Mouse (Mus musculus) lung, postnatal 14 days (tissue): ENCODE results near the gene Ptpn14.

Experiments used
- DNase-seq: peaks from one replicate; pipeline ENCODE4 v3.0.0; 2021

Ptpn14 gene

DNA sequence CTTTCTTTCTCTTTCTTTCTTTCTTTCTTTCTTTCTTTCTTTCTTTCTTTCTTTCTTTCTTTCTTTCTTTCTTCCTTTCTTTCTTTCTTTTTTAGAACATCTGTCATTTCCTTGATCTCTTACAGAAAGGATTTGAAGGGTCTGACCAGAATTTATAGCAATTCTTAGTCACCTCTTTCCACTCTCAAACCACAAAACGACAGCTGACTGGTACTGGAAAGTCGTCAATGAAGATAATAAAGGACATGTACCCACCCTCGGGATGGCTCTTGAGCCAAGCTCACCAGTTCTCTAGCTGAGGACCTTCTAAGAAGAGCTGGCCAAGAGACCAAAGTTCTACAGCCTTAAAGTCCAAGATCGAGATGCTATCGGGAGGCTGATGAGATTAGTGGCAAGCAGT is 9.5 kb upstream of the Ptpn14 start:
- DNase-seq: no peak

DNA sequence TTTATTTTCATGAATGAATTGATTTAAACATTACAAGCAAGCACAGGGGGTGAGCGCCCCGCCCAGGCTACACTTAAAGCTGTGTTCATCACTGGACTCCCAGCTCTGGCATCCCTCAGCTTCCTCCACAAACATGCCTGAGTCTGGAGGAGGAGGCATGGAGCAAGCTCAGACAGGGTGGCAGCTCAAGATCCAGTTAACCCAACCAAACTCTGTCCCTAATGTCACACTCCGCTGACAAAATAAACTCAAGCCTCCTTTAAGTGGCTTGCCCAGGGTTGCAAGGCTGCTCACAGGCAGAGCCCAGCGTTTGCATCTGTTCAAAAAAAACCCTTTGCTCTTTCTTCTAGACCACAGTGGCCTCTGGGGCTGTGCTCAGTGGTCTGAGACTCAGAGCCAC is 1.9 kb upstream of the Ptpn14 start:
- no peak for DNase-seq

DNA sequence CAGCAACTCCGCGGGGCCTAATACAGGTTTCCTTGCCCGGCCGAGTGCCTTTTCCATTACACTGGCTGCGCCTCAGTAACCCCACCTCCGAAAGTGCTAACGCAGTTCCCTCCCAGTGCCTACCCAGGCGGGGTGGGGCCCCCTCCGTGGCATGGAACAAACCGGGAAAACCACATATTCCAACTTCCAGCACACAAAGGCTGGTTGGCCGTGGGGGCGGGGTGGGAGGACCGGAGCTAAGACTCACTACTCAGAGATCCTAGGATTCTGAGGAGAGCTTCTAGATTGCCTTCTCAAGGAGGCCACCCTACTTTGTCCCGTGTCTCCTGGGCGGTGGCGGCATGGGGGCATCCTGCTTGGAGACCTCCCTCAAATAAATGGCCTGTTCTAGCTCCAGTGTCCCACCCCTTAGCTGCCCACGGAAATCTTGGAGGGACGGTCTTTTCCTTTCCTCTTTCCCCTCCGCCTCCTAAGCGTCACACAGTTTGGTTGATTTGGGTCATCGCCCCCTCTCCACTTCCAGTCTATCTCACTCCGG is 653 bp upstream of the Ptpn14 start:
- DNase-seq: peak; percentile 81

DNA sequence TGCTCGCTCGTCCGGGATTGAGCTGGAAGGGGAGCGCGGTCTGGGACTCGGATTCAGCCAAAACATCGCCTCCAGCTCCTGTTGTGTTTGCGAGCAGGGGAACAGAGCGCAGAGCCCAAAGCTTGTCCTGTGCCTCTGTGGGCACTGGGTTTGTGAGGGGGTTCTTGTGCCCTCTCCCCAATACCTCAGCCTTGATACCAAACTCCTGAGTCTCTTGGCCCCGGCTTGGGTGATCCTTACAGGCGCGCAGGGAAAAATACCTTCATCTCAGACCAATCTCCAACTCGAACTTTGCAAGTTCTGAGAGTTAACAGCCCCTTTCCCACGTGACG is 682 bp downstream of the Ptpn14 start:
- DNase-seq: no peak

- no peak for DNase-seq
These were observed 1.2 kb downstream of the Ptpn14 start for GRCm38 (mm10) chr1:189729141-189729815.

DNA sequence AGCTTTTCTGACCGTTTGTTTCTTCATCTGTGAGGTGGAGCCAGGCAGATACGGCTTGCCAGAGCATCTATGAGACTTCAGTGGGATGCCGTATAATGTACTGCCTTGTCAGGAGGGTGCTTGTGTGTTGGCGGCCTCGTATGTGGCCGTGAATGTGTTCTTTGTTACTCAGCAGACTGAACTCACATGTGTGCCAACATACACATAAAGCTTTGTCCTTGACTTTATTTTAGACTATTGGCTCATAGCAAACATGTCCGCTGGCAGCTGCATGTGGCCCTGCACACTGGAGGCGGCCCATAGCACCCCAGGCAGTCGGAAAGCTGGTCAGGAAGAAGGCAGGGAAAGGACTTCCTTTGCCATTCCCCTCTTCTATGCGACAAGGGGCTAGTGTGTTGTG is 3.6 kb downstream of the Ptpn14 start:
- no peak for DNase-seq

DNA sequence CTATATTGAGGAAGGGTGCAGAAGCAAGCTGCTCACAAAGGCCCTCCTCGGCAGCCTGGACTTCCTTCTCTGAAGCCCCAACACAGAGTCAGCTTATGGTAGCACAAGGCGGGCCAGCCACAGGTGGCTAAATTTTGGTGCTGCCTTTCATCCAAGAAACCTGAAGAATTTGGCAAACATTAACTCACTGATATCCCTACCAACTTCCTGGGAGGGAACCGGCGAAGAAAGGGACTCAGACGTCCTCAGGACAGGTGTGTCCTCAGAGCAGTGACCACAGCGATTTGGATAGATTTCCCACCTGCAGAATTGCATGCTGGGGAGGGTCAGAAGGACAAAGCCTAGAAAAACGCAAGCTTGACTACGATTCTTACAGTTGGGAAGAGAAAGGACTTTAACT is 4.1 kb downstream of the Ptpn14 start:
- DNase-seq: no peak

- DNase-seq: no peak
These were observed 12.0 kb downstream of the Ptpn14 start for GRCm38 (mm10) chr1:189740075-189740474.

- DNase-seq: no peak
These were observed 14.0 kb downstream of the Ptpn14 start for GRCm38 (mm10) chr1:189742041-189742440.

- DNase-seq: no peak
These were observed 15.1 kb downstream of the Ptpn14 start for GRCm38 (mm10) chr1:189743136-189743535.

- no peak for DNase-seq
These were observed 17.0 kb downstream of the Ptpn14 start for GRCm38 (mm10) chr1:189744914-189745710.

DNA sequence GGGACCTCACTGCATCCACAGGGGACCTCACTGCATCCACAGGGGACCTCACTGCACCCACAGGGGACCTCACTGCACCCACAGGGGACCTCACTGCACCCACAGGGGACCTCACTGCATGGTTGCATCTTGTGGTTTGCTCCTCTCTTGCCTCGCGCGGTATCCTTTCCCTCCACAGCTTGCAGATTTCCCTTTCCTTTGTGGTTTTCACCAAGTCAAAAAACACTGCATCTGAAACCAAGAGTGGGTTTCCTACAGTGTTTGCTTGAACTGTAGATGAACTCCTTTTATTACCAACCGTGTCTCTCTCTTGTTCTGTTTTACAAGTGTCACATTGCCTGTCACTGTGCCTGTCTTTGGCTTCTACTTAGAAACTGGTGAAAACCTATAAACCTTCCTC is 18.5 kb downstream of the Ptpn14 start:
- DNase-seq: no peak

DNA sequence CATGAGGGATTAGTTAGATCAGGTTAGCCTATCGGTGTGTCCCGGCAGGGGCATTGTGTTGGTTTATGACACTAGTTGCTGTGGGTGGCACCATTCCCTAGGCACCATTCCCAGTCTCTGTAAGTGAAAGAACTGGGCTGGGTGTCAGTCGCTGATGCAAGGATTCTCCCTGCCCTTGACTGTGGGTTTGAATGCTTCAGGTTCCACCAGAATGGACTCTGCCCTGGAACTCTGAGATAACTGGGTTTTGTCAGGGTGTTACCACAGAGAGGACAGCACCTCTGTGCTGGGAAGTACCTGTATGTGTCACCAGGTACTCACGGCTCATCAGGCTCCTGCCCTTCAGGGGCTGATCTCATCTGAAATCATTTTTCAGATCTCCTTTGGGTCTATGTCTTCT is 21.7 kb downstream of the Ptpn14 start:
- no peak for DNase-seq

DNA sequence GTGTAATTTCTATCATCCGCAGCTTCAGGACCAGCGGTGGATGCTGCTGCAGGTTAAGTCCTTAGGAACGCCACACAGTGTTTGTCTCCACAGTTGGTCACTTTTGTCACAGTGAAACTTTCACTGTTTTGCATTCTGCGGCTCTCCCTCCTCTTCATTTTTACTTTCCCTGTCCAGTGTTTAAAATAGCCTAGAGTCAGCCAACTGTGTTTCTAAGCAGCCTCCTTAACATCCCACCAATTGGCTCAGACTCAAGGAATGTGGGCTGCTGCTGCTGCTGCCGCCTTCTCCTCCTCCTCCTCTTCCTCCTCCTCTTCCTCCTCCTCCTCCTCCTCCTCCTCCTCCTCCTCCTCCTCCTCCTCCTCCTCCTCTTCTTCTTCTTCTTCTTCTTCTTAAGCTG is 22.2 kb downstream of the Ptpn14 start:
- no peak for DNase-seq

DNA sequence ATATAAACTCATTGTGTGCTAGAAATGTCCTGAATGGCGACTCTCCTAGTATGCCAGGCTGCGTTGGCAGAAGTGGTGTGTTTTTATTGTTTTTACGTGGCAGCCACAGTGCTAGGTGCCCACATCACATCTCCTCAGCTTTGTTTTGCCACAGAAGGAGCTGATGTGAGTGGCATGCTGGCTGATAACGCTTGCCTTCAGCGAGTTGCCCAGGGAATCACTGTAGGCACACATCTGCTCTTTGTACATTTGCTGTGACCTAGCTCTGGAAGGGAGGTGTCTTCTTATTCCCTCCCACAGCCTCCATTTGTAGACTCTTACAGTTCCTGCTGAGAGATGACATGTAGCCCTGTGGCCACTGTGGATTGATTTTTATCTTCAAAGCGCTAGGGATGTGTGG is 24.2 kb downstream of the Ptpn14 start:
- DNase-seq: no peak

GRCm38 (mm10) chr1:189755072-189755471 is 27.0 kb downstream of the Ptpn14 start:
- DNase-seq: no peak

GRCm38 (mm10) chr1:189756306-189757053 is 28.4 kb downstream of the Ptpn14 start:
- peak; percentile 26 for DNase-seq

GRCm38 (mm10) chr1:189757054-189757408 is 29.0 kb downstream of the Ptpn14 start:
- DNase-seq: no peak

- DNase-seq: no peak
These were observed 33.5 kb downstream of the Ptpn14 start for GRCm38 (mm10) chr1:189761581-189762021.

- DNase-seq: peak; percentile 23
These were observed 36.2 kb downstream of the Ptpn14 start for GRCm38 (mm10) chr1:189764258-189764657.

GRCm38 (mm10) chr1:189767164-189767563 is 39.1 kb downstream of the Ptpn14 start:
- no peak for DNase-seq

GRCm38 (mm10) chr1:189767910-189768309 is 39.8 kb downstream of the Ptpn14 start:
- no peak for DNase-seq

- DNase-seq: no peak
These were observed 42.4 kb downstream of the Ptpn14 start for GRCm38 (mm10) chr1:189770516-189770915.

- DNase-seq: no peak
These were observed 44.6 kb downstream of the Ptpn14 start for GRCm38 (mm10) chr1:189772707-189773106.
